Mouse (Mus musculus): ENCODE results near the gene Cdipt. TPM values are rescaled to one million over a fixed set of nuclear protein-coding genes. Genes with fewer than 3 reads are reported as not detected.

The Cdipt gene
- 7.8 TPM for polyA plus RNA-seq (2014; fragmentation: Illumina TruSeq; extraction: RNeasy Lipid Tissue Mini Kit (QIAGEN cat#74804); ENCODE audit: low read depth, low replicate concordance)

DNA sequence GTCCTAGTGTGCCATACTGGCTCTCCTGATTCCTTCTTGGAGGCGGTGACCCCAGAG, at the start of gene Cdipt:
Gene Cdipt (plus strand): TSS at position 22 of the 57 bp plus-strand sequence.

DNA sequence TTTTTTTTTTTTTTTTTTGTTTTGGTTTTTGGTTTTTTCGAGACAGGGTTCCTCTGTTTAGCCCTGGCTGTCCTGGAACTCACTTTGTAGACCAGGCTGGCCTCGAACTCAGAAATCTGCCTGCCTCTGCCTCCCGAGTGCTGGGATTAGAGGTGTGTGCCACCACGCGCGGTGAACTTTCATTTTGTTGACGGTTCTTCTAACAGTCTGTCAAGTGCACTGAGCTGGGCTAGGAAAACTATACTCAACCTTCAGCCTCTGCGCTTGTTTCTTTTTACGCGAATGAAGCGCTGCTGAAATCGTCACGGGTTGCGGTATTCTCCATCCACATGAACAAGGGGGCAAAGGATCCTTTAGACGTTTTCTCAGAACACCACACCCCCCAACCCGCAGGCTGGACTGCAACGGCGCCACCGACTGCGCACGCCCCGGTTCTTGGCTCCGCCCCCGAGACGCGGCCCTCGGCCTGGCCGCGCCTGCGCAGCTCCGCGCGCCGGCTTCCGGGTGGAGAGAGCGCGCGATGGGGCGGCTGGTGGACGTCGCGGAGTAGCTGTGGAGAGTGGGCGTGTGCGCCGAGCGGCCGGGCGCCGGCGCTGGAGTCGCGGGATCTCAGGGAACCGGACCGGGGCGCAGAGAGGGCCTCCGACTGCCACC, 47.2 kb upstream of the Cdipt start, which contains the start of gene Kctd13:
Gene Kctd13 (plus strand): TSS at position 496 of the 654 bp plus-strand sequence.

DNA sequence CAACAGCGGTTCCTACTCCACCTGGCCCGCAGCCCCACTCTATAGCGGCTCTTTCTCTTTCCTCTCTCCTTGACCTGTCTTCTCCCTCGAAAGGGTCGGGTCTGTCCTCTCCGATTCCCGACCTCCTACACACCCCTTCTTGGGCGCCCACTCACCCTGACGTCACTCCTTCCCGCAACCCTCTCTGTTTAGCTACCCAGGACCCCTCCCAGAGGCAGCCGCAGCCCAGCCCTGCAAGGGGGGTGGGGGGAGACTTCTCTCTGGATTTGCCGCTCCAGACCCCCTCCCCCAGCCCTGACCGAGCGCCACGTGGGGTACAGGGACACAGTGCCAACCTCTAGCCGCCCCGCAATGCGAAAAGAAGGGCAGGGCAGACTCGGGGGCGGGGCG, 26.3 kb upstream of the Cdipt start, which contains the start of gene Asphd1:
Gene Asphd1 (minus strand): TSS at position 180 of the 390 bp plus-strand sequence.

DNA sequence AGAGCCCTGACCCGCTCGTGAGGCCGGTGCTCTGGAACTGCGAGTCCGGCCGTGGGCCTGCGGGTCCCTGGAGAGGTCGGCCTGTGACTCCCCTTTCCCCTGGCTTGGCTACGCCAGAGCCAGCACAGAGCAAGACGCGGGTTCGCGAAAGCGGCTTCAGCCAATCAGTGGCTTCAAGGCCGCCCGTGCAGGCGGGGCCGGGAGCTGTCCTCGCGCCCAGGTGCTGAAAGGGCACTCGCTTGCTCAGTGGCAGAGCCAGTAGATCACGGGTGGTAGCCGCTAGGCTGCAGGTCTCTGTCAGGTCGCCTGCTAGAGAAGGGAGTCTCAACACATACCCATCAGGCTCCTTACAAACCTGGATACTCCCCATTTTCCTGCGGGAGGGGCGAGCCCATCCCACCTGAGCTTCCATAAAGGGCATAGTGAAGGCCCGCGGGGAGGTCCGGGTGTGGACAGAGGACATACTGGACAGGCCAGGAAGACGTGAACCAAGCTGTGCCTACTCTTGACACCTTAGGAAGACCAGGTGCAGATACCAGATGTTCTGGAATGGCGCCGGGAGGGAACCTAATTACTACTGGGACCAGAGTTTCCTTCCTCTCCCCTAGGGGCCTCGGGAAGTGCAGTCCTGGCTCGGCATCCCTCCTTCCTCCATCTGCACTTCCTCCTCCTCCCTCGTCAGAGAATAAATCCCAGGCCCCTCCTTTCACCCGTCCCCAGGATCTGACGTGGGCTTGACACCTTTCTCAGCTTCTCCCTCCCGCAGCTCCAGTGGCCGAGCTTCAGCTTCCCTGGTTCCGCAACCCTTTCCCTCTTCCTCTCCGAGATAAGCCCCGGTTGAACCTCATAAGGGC, 25.7 kb upstream of the Cdipt start, which contains the start of gene Sez6l2:
Gene Sez6l2 (plus strand): TSS at position 771 of the 854 bp plus-strand sequence.

DNA sequence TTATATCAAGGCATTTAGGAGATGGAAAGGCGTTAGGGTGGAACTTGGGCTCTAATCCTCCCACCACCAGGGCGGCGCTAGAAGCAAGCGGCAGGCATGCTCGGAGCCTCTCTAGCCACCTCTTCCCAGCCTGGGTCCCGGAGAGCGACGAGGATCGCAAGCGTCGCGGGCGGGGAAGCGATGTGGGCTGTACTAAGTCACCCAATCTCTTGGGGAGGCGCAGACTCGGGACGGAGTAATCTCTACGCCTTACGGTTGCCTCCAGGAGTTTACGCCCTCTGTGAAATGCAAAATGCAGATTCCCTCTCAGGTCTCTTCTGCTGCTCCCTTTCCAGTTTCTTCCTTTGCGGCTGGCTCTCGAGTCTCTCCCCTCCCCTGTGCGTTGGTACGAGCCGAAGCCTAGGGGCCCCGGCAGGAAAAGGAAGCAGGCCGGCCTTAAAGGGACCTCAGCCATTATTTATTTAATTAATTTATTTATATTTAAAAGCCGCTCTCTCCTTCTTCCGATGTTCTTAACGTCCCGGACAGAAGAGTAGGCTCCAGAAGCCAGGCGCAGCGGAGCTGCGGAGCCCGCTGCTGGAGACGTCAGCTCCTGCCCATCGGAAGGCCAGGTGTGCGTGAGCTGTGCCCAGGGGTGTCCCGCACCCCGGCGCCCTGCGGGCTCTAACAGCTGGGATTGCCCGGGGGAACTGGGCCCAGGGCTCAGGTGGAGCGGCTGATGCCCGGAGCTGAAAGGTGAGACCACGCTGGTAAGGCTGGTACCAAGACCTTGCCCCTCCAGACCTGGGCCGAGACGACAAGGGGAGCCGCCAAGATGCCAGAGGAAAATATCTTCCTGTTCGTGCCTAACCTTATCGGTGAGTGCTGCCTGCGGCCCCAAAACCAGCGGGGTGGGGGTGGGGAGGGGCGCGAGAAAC, 494 bp downstream of the Cdipt start, which contains the start of gene Cdiptos:
Gene Cdiptos (minus strand): TSS at position 149 of the 917 bp plus-strand sequence.

DNA sequence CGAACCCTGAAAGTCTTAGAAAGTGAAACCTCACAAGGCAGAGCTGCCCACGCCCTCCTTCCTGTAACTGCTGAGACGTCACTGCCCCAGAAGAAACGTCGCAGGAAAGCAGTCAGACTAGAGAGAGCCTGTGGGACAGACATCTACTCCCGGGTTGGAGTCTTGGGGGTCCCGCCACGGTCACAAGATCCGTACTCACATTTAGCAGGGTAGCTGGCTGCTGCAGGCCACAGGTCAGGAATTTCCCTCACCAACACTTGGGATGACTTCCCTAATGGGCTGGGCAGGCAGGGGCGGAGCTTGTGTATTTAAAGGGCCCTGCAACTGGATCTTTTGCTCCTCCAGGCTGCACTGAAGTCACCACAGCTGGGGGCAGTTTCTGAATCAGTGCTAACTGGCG, 38.6 kb downstream of the Cdipt start, which contains the start of gene Mvp:
Gene Mvp (minus strand): TSS at position 302 of the 400 bp plus-strand sequence.

DNA sequence TGATC, 40.6 kb downstream of the Cdipt start, which contains the start of gene Pagr1b:
Gene Pagr1b (minus strand): TSS at position 4 of the 5 bp plus-strand sequence.

DNA sequence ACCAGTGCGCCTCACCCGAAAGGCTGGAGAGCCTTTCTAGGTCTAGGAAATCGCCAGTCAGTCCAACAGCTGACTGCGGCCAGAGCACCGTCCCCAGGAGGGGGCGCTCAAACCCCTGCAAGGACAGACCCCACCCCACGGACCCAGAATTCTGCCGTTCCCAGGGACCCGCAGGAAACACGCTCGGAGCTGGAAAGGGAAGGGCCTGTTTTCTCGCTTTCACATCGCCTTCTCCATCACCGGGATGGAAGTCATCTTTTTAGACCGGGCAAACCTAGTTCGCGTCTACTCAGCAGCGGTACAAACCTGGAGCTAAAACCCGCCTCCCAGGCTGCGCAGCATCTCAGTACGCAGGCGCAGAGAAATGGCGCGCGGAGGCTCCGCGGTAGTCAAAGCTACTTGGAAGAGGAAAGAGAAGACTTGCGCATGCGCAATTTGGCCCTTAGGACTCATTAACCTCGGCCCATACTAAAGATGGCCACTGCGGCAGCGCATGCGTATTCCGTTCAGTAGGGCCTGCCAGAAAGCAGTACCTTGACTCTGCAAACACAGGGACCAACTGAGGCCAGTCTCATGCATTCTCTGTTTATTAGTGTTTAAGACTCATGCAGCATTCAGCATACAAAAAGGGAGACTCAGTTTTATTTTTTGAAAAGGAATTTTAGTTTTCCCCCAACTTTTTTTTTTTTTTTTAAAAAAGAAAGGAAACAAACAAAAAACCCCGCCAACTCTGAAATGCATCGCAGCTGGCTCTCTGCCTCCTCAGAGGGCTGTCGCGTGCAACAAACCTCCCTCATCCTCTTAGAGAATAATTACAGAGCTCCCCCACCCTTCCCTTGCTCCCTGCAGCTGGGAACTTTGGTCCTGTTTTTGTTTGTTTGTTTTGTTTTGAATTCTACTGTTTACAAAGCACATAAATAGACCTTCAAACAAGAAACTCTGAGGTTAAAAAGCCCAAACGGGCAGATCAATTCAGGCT, 41.5 kb downstream of the Cdipt start, which contains the start of gene Pagr1a:
Gene Pagr1a (minus strand): TSS at position 382 of the 979 bp plus-strand sequence.

DNA sequence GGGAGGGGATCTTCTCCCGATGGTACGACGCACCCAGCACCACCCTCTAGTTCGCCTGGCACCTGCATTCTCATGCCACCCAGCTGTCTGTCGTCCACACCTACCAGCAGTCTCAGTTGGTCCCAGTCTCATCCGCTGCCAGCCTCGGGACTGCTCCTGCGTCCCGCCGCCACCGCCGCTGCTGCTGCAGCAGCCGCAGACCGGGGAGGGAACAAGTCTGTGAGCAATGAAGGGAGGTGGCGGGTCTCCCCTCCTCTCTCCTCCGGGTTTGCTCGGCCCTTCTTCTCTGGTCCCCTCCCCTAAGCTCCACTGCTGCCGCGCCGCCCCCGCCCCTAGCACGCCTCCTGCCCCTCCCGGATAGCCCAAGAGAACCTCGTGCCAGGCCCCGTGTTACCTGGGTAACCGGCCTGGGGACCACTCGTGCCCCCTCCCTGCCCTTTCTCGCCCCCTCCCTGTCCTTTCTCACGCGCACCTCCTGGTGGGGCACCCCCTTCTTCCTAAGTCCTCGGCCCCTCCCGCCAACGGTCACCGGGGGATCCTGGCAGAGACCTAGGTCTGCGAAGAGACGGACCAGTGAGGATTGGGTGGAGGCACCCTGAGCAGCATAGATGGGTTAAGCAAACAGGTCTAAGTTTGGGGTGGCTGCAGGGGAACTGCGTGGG, 45.3 kb downstream of the Cdipt start, which contains the start of the genes Gm42742 and Prrt2:
Gene Gm42742 (minus strand): TSS at position 197 of the 662 bp plus-strand sequence.
Gene Prrt2 (minus strand): TSS at position 311 of the 662 bp plus-strand sequence.

DNA sequence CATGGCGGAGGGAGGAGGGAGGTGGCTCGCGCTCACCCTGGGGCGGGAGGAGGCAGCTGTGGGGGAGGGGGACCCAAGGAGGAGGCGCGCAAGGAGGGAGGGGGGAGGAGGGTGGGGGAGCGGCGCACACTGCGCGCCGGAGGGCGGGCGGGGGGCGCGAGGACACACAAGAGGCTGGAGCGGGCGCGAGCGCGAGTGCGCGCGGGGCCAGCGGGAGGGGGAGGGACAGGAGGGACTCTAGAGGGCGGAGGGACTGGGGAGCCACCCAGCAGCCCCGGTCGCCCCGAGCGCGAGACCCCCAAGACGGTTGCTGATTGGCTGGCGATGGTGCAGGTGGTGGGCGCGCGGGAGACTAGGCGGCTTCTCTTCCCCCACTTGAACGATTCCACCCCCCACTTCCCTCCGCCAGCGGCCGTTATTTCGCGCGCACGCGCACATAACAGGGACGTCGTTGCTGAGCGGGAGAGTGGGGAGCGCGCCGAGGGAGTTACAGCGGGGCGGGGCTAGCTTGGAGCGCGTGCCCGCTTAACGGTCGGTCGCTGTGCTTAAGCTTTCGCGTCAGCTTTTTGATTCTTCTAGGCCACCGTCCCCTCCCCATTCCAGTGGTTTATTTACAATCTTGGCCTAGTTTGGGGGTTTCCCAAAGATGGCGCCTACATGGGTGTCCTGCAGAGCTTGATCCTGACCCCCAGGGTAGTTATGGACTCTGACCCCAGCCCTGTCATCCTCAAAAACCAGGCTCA, 51.4 kb downstream of the Cdipt start, which contains the start of gene Maz:
Gene Maz (minus strand): TSS at position 54 of the 743 bp plus-strand sequence.

Other genes starting within 250 kb of the Cdipt start
- gene Mapk3, start 216.3 kb upstream of the Cdipt start, polyA plus RNA-seq (2014; fragmentation: Illumina TruSeq; extraction: RNeasy Lipid Tissue Mini Kit (QIAGEN cat#74804); ENCODE audit: low read depth, low replicate concordance) = 5.9 TPM
- gene Gdpd3, start 209.6 kb upstream of the Cdipt start, polyA plus RNA-seq (2014; fragmentation: Illumina TruSeq; extraction: RNeasy Lipid Tissue Mini Kit (QIAGEN cat#74804); ENCODE audit: low read depth, low replicate concordance) = not detected
- 10.0 TPM for gene Ypel3, start 199.0 kb upstream of the Cdipt start, polyA plus RNA-seq (2014; fragmentation: Illumina TruSeq; extraction: RNeasy Lipid Tissue Mini Kit (QIAGEN cat#74804); ENCODE audit: low read depth, low replicate concordance)
- not detected for gene Tbx6, start 194.4 kb upstream of the Cdipt start, polyA plus RNA-seq (2014; fragmentation: Illumina TruSeq; extraction: RNeasy Lipid Tissue Mini Kit (QIAGEN cat#74804); ENCODE audit: low read depth, low replicate concordance)
- 19.8 TPM for gene Ppp4c, start 183.4 kb upstream of the Cdipt start, polyA plus RNA-seq (2014; fragmentation: Illumina TruSeq; extraction: RNeasy Lipid Tissue Mini Kit (QIAGEN cat#74804); ENCODE audit: low read depth, low replicate concordance)
- gene Fam57b, start 178.2 kb upstream of the Cdipt start, polyA plus RNA-seq (2014; fragmentation: Illumina TruSeq; extraction: RNeasy Lipid Tissue Mini Kit (QIAGEN cat#74804); ENCODE audit: low read depth, low replicate concordance) = not detected
- not detected for gene 4930451I11Rik, start 144.3 kb upstream of the Cdipt start, polyA plus RNA-seq (2014; fragmentation: Illumina TruSeq; extraction: RNeasy Lipid Tissue Mini Kit (QIAGEN cat#74804); ENCODE audit: low read depth, low replicate concordance)
- gene Doc2a, start 128.5 kb upstream of the Cdipt start, polyA plus RNA-seq (2014; fragmentation: Illumina TruSeq; extraction: RNeasy Lipid Tissue Mini Kit (QIAGEN cat#74804); ENCODE audit: low read depth, low replicate concordance) = not detected
- gene Hirip3, start 113.9 kb upstream of the Cdipt start, polyA plus RNA-seq (2014; fragmentation: Illumina TruSeq; extraction: RNeasy Lipid Tissue Mini Kit (QIAGEN cat#74804); ENCODE audit: low read depth, low replicate concordance) = 3.6 TPM
- 4.8 TPM for gene Ino80e, start 113.5 kb upstream of the Cdipt start, polyA plus RNA-seq (2014; fragmentation: Illumina TruSeq; extraction: RNeasy Lipid Tissue Mini Kit (QIAGEN cat#74804); ENCODE audit: low read depth, low replicate concordance)
- gene Taok2, start 91.2 kb upstream of the Cdipt start, polyA plus RNA-seq (2014; fragmentation: Illumina TruSeq; extraction: RNeasy Lipid Tissue Mini Kit (QIAGEN cat#74804); ENCODE audit: low read depth, low replicate concordance) = 3.4 TPM
- 16.3 TPM for gene Tmem219, start 53.0 kb upstream of the Cdipt start, polyA plus RNA-seq (2014; fragmentation: Illumina TruSeq; extraction: RNeasy Lipid Tissue Mini Kit (QIAGEN cat#74804); ENCODE audit: low read depth, low replicate concordance)
- gene Kctd13, start 47.0 kb upstream of the Cdipt start, polyA plus RNA-seq (2014; fragmentation: Illumina TruSeq; extraction: RNeasy Lipid Tissue Mini Kit (QIAGEN cat#74804); ENCODE audit: low read depth, low replicate concordance) = 1.7 TPM
- not detected for gene Asphd1, start 26.3 kb upstream of the Cdipt start, polyA plus RNA-seq (2014; fragmentation: Illumina TruSeq; extraction: RNeasy Lipid Tissue Mini Kit (QIAGEN cat#74804); ENCODE audit: low read depth, low replicate concordance)
- gene Sez6l2, start 25.4 kb upstream of the Cdipt start, polyA plus RNA-seq (2014; fragmentation: Illumina TruSeq; extraction: RNeasy Lipid Tissue Mini Kit (QIAGEN cat#74804); ENCODE audit: low read depth, low replicate concordance) = not detected
- gene Cdiptos, start 184 bp downstream of the Cdipt start, polyA plus RNA-seq (2014; fragmentation: Illumina TruSeq; extraction: RNeasy Lipid Tissue Mini Kit (QIAGEN cat#74804); ENCODE audit: low read depth, low replicate concordance) = not detected
- gene Mvp, start 38.7 kb downstream of the Cdipt start, polyA plus RNA-seq (2014; fragmentation: Illumina TruSeq; extraction: RNeasy Lipid Tissue Mini Kit (QIAGEN cat#74804); ENCODE audit: low read depth, low replicate concordance) = 0.53 TPM
- 1.3 TPM for gene Pagr1b, start 40.6 kb downstream of the Cdipt start, polyA plus RNA-seq (2014; fragmentation: Illumina TruSeq; extraction: RNeasy Lipid Tissue Mini Kit (QIAGEN cat#74804); ENCODE audit: low read depth, low replicate concordance)
- not detected for gene Pagr1a, start 41.4 kb downstream of the Cdipt start, polyA plus RNA-seq (2014; fragmentation: Illumina TruSeq; extraction: RNeasy Lipid Tissue Mini Kit (QIAGEN cat#74804); ENCODE audit: low read depth, low replicate concordance)
- gene Gm42742, start 45.2 kb downstream of the Cdipt start, polyA plus RNA-seq (2014; fragmentation: Illumina TruSeq; extraction: RNeasy Lipid Tissue Mini Kit (QIAGEN cat#74804); ENCODE audit: low read depth, low replicate concordance) = 0.53 TPM
- gene Prrt2, start 45.3 kb downstream of the Cdipt start, polyA plus RNA-seq (2014; fragmentation: Illumina TruSeq; extraction: RNeasy Lipid Tissue Mini Kit (QIAGEN cat#74804); ENCODE audit: low read depth, low replicate concordance) = not detected
- gene Maz, start 51.1 kb downstream of the Cdipt start, polyA plus RNA-seq (2014; fragmentation: Illumina TruSeq; extraction: RNeasy Lipid Tissue Mini Kit (QIAGEN cat#74804); ENCODE audit: low read depth, low replicate concordance) = 12.5 TPM
- not detected for gene Kif22, start 66.6 kb downstream of the Cdipt start, polyA plus RNA-seq (2014; fragmentation: Illumina TruSeq; extraction: RNeasy Lipid Tissue Mini Kit (QIAGEN cat#74804); ENCODE audit: low read depth, low replicate concordance)
- gene Zg16, start 111.4 kb downstream of the Cdipt start, polyA plus RNA-seq (2014; fragmentation: Illumina TruSeq; extraction: RNeasy Lipid Tissue Mini Kit (QIAGEN cat#74804); ENCODE audit: low read depth, low replicate concordance) = not detected
- 0.45 TPM for gene AI467606, start 115.4 kb downstream of the Cdipt start, polyA plus RNA-seq (2014; fragmentation: Illumina TruSeq; extraction: RNeasy Lipid Tissue Mini Kit (QIAGEN cat#74804); ENCODE audit: low read depth, low replicate concordance)
- 50.0 TPM for gene Qprt, start 146.3 kb downstream of the Cdipt start, polyA plus RNA-seq (2014; fragmentation: Illumina TruSeq; extraction: RNeasy Lipid Tissue Mini Kit (QIAGEN cat#74804); ENCODE audit: low read depth, low replicate concordance)
- 0.13 TPM for gene Spn, start 161.9 kb downstream of the Cdipt start, polyA plus RNA-seq (2014; fragmentation: Illumina TruSeq; extraction: RNeasy Lipid Tissue Mini Kit (QIAGEN cat#74804); ENCODE audit: low read depth, low replicate concordance)
- gene Cd2bp2, start 220.1 kb downstream of the Cdipt start, polyA plus RNA-seq (2014; fragmentation: Illumina TruSeq; extraction: RNeasy Lipid Tissue Mini Kit (QIAGEN cat#74804); ENCODE audit: low read depth, low replicate concordance) = 7.0 TPM
- 2.4 TPM for gene Tbc1d10b, start 232.6 kb downstream of the Cdipt start, polyA plus RNA-seq (2014; fragmentation: Illumina TruSeq; extraction: RNeasy Lipid Tissue Mini Kit (QIAGEN cat#74804); ENCODE audit: low read depth, low replicate concordance)
- not detected for gene Mylpf, start 233.0 kb downstream of the Cdipt start, polyA plus RNA-seq (2014; fragmentation: Illumina TruSeq; extraction: RNeasy Lipid Tissue Mini Kit (QIAGEN cat#74804); ENCODE audit: low read depth, low replicate concordance)